Mouse (Mus musculus): ENCODE measurements around the gene Cilp. TPM values are rescaled to one million over a fixed set of nuclear protein-coding genes. Genes with fewer than 3 reads are reported as not detected.
A peak's percentile ranks its signal among the peaks of the same experiment; 100 is the strongest.
"Not testable (repeated sequence)": the region's sequence is repeated elsewhere in the genome, so short reads cannot be mapped to it uniquely, and the experiment has no call there.

Gene Cilp
- polyA plus RNA-seq, 1 experiment, result 0.15 TPM

GRCm38 (mm10) chr9:65281536-65282151 is 16.7 kb downstream of the Cilp start:
- H3K27me3 ChIP-seq (ENCODE audit: control insufficient read depth, insufficient read depth, low read length, poor library complexity, severe bottlenecking), result no peaks in the 10 kb centered on the region
- no peaks in the 10 kb centered on the region for H3K9me3 ChIP-seq (replicated peaks; ENCODE audit: control insufficient read depth, insufficient read depth, low read length, poor library complexity, severe bottlenecking)
- H3K27ac ChIP-seq (ENCODE audit: insufficient read depth, low read length), result no peak overlapping the region
- TF ChIP-seq CTCF (IDR thresholded peaks at IDR 0.05; ENCODE audit: low read depth, low read length), result no peak
- TF ChIP-seq POLR2A (IDR thresholded peaks at IDR 0.05; ENCODE audit: insufficient read depth, low read length), result no peak
- TF ChIP-seq EP300 (IDR thresholded peaks at IDR 0.05; ENCODE audit: insufficient read depth, low read depth, low read length), result no peak
- H3K36me3 ChIP-seq (ENCODE audit: control insufficient read depth, insufficient read depth, low read length, poor library complexity, severe bottlenecking), result no peaks in the 10 kb centered on the region
- H3K4me1 ChIP-seq (ENCODE audit: control insufficient read depth, insufficient read depth, low read length), result no peaks in the 10 kb centered on the region
- H3K9ac ChIP-seq (ENCODE audit: low read depth, poor library complexity, severe bottlenecking), result no peak overlapping the region
- H3K4me3 ChIP-seq (ENCODE audit: low read depth, low read length), result no peak overlapping the region

GRCm38 (mm10) chr9:65283301-65283700 is 18.3 kb downstream of the Cilp start:
- Histone ChIP-seq H3K9ac (ENCODE audit: low read depth, poor library complexity, severe bottlenecking) (no peak overlapping the region), H3K4me1 (ENCODE audit: control insufficient read depth, insufficient read depth, low read length) (no peaks in the 10 kb centered on the region), H3K27ac (ENCODE audit: insufficient read depth, low read length) (no peak overlapping the region), H3K9me3 (replicated peaks; ENCODE audit: control insufficient read depth, insufficient read depth, low read length, poor library complexity, severe bottlenecking) (no peaks in the 10 kb centered on the region), H3K27me3 (ENCODE audit: control insufficient read depth, insufficient read depth, low read length, poor library complexity, severe bottlenecking) (no peaks in the 10 kb centered on the region), H3K36me3 (ENCODE audit: control insufficient read depth, insufficient read depth, low read length, poor library complexity, severe bottlenecking) (no peaks in the 10 kb centered on the region), H3K4me3 (ENCODE audit: low read depth, low read length) (no peak overlapping the region)
- TF ChIP-seq EP300 (IDR thresholded peaks at IDR 0.05; ENCODE audit: insufficient read depth, low read depth, low read length), result no peak
- no peak for TF ChIP-seq CTCF (IDR thresholded peaks at IDR 0.05; ENCODE audit: low read depth, low read length)
- TF ChIP-seq POLR2A (IDR thresholded peaks at IDR 0.05; ENCODE audit: insufficient read depth, low read length), result no peak

- not testable (repeated sequence) for H3K27me3 ChIP-seq (ENCODE audit: control insufficient read depth, insufficient read depth, low read length, poor library complexity, severe bottlenecking); H3K9ac ChIP-seq (ENCODE audit: low read depth, poor library complexity, severe bottlenecking); H3K36me3 ChIP-seq (ENCODE audit: control insufficient read depth, insufficient read depth, low read length, poor library complexity, severe bottlenecking); H3K4me3 ChIP-seq (ENCODE audit: low read depth, low read length); H3K4me1 ChIP-seq (ENCODE audit: control insufficient read depth, insufficient read depth, low read length); H3K9me3 ChIP-seq (replicated peaks; ENCODE audit: control insufficient read depth, insufficient read depth, low read length, poor library complexity, severe bottlenecking); H3K27ac ChIP-seq (ENCODE audit: insufficient read depth, low read length)
These were observed 23.3 kb downstream of the Cilp start for GRCm38 (mm10) chr9:65288252-65288651.

- Histone ChIP-seq H3K27ac (ENCODE audit: insufficient read depth, low read length) (no peak overlapping the region), H3K27me3 (ENCODE audit: control insufficient read depth, insufficient read depth, low read length, poor library complexity, severe bottlenecking) (no peaks in the 10 kb centered on the region), H3K9ac (ENCODE audit: low read depth, poor library complexity, severe bottlenecking) (no peak overlapping the region), H3K9me3 (replicated peaks; ENCODE audit: control insufficient read depth, insufficient read depth, low read length, poor library complexity, severe bottlenecking) (no peaks in the 10 kb centered on the region), H3K4me3 (ENCODE audit: low read depth, low read length) (no peak overlapping the region), H3K4me1 (ENCODE audit: control insufficient read depth, insufficient read depth, low read length) (no peaks in the 10 kb centered on the region), H3K36me3 (ENCODE audit: control insufficient read depth, insufficient read depth, low read length, poor library complexity, severe bottlenecking) (no peaks in the 10 kb centered on the region)
- TF ChIP-seq EP300 (IDR thresholded peaks at IDR 0.05; ENCODE audit: insufficient read depth, low read depth, low read length) (no peak), CTCF (IDR thresholded peaks at IDR 0.05; ENCODE audit: low read depth, low read length) (no peak), POLR2A (IDR thresholded peaks at IDR 0.05; ENCODE audit: insufficient read depth, low read length) (no peak)
These were observed 25.0 kb downstream of the Cilp start for GRCm38 (mm10) chr9:65289988-65290387.

GRCm38 (mm10) chr9:65292421-65292820 is 27.4 kb downstream of the Cilp start:
- H3K36me3 ChIP-seq (ENCODE audit: control insufficient read depth, insufficient read depth, low read length, poor library complexity, severe bottlenecking), result 0 out of 2 replicates have a peak, but pooled peaks cover under 1% of the 10 kb centered on the region
- TF ChIP-seq POLR2A (IDR thresholded peaks at IDR 0.05; ENCODE audit: insufficient read depth, low read length) (no peak), EP300 (IDR thresholded peaks at IDR 0.05; ENCODE audit: insufficient read depth, low read depth, low read length) (no peak), CTCF (IDR thresholded peaks at IDR 0.05; ENCODE audit: low read depth, low read length) (no peak)

GRCm38 (mm10) chr9:65293119-65293518 is 28.1 kb downstream of the Cilp start:
- no peaks in the 10 kb centered on the region for H3K4me1 ChIP-seq (ENCODE audit: control insufficient read depth, insufficient read depth, low read length)
- peaks cover 4% of the 10 kb centered on the region; the same call in 1 of the 2 replicates for H3K36me3 ChIP-seq (ENCODE audit: control insufficient read depth, insufficient read depth, low read length, poor library complexity, severe bottlenecking)
- H3K9me3 ChIP-seq (replicated peaks; ENCODE audit: control insufficient read depth, insufficient read depth, low read length, poor library complexity, severe bottlenecking), result no peaks in the 10 kb centered on the region
- H3K27ac ChIP-seq (ENCODE audit: insufficient read depth, low read length), result peak overlapping the region; percentile 43
- peak overlapping the region; percentile 84 for H3K4me3 ChIP-seq (ENCODE audit: low read depth, low read length)
- H3K27me3 ChIP-seq (ENCODE audit: control insufficient read depth, insufficient read depth, low read length, poor library complexity, severe bottlenecking), result no peaks in the 10 kb centered on the region
- TF ChIP-seq POLR2A (IDR thresholded peaks at IDR 0.05; ENCODE audit: insufficient read depth, low read length), result no peak
- TF ChIP-seq CTCF (IDR thresholded peaks at IDR 0.05; ENCODE audit: low read depth, low read length), result no peak
- TF ChIP-seq EP300 (IDR thresholded peaks at IDR 0.05; ENCODE audit: insufficient read depth, low read depth, low read length), result no peak
- H3K9ac ChIP-seq (ENCODE audit: low read depth, poor library complexity, severe bottlenecking), result peak overlapping the region; percentile 74

More at GRCm38 (mm10) chr9:65292421-65292820, 27.4 kb downstream of the Cilp start:
- no peak overlapping the region for H3K4me3 ChIP-seq (ENCODE audit: low read depth, low read length)
- H3K27ac ChIP-seq (ENCODE audit: insufficient read depth, low read length), result no peak overlapping the region
- H3K9ac ChIP-seq (ENCODE audit: low read depth, poor library complexity, severe bottlenecking), result no peak overlapping the region
- no peaks in the 10 kb centered on the region for H3K9me3 ChIP-seq (replicated peaks; ENCODE audit: control insufficient read depth, insufficient read depth, low read length, poor library complexity, severe bottlenecking)
- H3K27me3 ChIP-seq (ENCODE audit: control insufficient read depth, insufficient read depth, low read length, poor library complexity, severe bottlenecking), result no peaks in the 10 kb centered on the region
- no peaks in the 10 kb centered on the region for H3K4me1 ChIP-seq (ENCODE audit: control insufficient read depth, insufficient read depth, low read length)
